Mouse (Mus musculus) G1E-ER4 (cell line): ENCODE data around the gene Gm281. TPM values are rescaled to one million over a fixed set of nuclear protein-coding genes. Genes with fewer than 3 reads are reported as not detected.

Experiments
- GATA1 ChIP-seq: IDR thresholded peaks from one replicate; pipeline ENCODE4 v1.8.0; 2012; ENCODE audit warnings: low read length, inconsistent platforms
- polyA plus RNA-seq: library from polyadenylated mRNA; stranded (reverse); fragments of >175 nt; gene quantifications from 2 replicates; pipeline ENCODE4 v1.2.3, GENCODE M21; 2012

Gm281 gene
- polyA plus RNA-seq, 1 experiment = not detected

DNA sequence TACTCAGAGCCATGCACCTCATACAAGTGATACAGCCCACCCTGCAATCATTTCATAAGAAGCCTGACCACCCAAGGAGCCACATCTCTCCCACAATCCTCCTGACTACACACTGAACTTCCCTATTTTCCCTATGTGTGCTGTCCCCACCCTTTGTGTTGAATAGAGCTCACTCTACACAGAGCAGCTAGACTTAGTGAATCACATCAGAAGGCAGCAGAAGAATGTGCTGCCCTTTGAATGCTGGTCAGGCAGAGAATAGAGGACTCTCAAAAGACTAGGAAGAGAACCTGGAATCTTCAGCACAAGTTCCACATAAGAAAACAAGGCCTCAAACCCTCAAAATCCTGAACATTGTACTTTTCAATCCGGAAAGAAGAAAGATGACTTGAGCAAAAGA, 7.8 kb downstream of the Gm281 start:
- no peak for TF ChIP-seq GATA1

DNA sequence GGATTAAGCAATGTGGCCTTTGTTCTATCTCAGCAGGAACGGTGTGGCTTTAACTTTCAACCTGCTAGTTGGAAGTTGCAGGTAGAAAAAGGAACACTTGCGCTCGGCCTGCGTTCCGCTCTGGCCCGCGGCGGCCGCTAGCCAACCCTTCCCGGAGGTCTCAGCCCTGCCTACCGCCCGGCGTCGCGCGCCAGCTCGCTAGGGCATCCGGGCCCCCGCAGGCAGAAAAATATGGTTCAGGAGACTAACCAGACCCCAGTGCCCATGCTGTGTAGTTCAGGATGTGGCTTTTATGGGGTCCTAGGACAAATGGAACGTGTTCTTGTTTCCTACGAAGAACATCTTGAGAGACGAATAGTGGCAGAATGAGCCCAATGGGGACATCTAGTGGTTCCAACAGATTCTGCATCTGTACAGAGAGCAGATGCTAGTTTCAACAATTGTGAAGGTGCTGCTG, 12.6 kb downstream of the Gm281 start:
- no peak for TF ChIP-seq GATA1

DNA sequence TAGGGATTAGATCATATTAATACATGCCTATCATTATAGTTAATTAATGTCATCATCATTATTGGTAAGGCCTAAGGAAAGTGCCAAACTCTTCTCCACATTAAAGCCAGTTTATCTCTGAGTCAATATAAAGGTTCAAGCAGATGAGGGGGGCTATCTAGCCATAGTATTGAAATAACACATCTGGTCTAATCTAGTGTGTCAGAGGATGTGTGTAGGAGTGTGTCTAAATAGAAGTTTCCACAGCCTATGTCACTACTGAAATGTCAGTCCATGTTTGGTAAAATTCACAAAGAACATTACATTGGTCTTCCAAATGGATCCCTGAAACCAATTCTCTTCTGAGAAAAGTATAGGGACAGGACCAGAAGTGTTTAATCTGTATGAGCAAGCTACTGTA, 19.1 kb downstream of the Gm281 start:
- TF ChIP-seq GATA1 = no peak

GRCm38 (mm10) chr14:13893748-13894147, 20.5 kb downstream of the Gm281 start:
- no peak for TF ChIP-seq GATA1

GRCm38 (mm10) chr14:13861416-13861815, 52.9 kb downstream of the Gm281 start:
- TF ChIP-seq GATA1 = no peak

GRCm38 (mm10) chr14:13812801-13813479, 101.3 kb downstream of the Gm281 start:
- no peak for TF ChIP-seq GATA1

DNA sequence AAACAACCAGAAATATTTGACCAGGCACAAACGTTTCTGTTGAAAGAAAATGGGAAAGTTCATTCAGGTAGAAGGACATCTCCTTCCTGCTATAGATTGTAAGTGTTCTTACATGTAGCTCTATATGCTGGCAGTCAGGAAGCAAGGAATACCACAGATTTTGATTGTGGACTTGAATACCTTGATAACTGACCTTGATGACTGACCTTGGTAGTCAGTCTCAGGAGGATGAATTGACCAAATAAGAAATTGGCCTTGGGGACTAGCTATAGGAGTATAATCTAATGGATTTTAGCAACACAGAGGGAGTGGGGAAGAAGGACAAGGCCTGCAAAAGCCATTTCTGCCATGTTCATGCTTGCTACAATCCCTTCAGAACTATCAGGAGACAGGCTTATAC, 123.8 kb downstream of the Gm281 start:
- TF ChIP-seq GATA1 = no peak

DNA sequence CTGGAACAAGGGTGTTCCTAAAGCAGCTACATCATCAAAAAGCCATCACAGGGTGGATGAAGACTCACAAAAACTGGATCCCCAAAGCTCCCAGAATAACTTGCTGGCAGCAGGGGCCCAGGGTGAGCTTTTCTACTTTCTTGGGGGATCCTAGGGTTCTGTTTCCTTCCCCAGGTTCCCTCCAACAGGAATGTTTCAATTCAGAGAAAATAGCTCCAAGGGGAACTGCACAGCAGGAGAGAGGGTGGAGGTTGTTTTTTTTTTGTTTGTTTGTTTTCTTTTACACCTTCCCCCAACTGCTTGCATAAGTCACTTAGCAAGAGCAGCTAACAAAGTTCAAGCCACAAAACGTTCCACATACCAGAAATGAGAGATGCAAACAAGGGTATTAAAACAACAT, 124.3 kb downstream of the Gm281 start:
- no peak for TF ChIP-seq GATA1

GRCm38 (mm10) chr14:13782970-13783369, 131.3 kb downstream of the Gm281 start:
- no peak for TF ChIP-seq GATA1

DNA sequence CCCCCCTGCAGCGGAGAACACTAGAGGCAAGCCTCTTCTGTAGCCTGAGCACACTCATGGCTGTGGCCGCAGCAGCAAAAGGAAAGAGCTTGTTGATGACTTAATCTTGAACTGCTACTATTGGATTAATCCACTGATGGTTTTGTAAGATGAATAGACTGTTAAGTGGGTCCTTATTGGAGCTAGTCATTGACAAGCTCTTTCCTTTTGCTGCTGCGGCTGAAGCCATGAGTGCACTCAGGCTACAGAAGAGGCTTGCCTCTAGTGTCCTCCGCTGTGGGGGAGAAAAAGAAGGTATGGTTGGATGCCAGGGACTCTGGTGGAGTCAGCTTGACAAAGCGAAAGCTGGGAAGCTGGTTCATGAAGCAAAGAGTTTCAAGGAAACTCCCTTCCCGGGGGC, 135.9 kb downstream of the Gm281 start:
- no peak for TF ChIP-seq GATA1

- no peak for TF ChIP-seq GATA1
These were observed 143.1 kb downstream of the Gm281 start for GRCm38 (mm10) chr14:13771163-13771562.

GRCm38 (mm10) chr14:13770686-13771085, 143.6 kb downstream of the Gm281 start:
- no peak for TF ChIP-seq GATA1

Other genes starting within 250 kb of the Gm281 start
- gene Sntn, start 243.6 kb downstream of the Gm281 start, polyA plus RNA-seq = not detected in 2 replicates
- gene Atxn7, start 47.0 kb upstream of the Gm281 start, polyA plus RNA-seq = 15.4 and 15.5 TPM in 2 replicates
- 10.1 and 13.4 TPM in 2 replicates for gene Thoc7, start 47.4 kb upstream of the Gm281 start, polyA plus RNA-seq
- gene Psmd6, start 206.5 kb upstream of the Gm281 start, polyA plus RNA-seq = 73.5 and 123 TPM in 2 replicates